Mouse (Mus musculus) liver, embryonic 14.5 days (tissue): ENCODE measurements at regions not wholly inside any gene's neighbourhood (a gene's known extent, or its start where the extent isn't known, plus 50 kb on each side); places are given as distances from the start of the nearest gene placed in this dataset.

Experiments used
- ATAC-seq: fragments of 200-750 bp; cut with Nextera tagmentation; 2 replicates; pipeline ENCODE4 v1.8.0; 2017; ENCODE audit warnings: moderate number of reproducible peaks, mild to moderate bottlenecking, moderate library complexity; ENCODE audit not compliant: insufficient read depth
- DNase-seq, 3 experiments: peaks; one replicate each; pipeline ENCODE4 v3.0.0-alpha.2; 2012 to 2013; ENCODE audit warnings: low read depth in 3 of 3, low spot score in 3 of 3
- H3K27ac ChIP-seq: fragments of 300-500 bp; sonication (generic); 2 replicates; pipeline ENCODE4 v1.5.1; 2014; ENCODE audit warnings: moderate library complexity, mild to moderate bottlenecking, control low read depth, inconsistent platforms
- H3K27me3 ChIP-seq: fragments of 300-500 bp; sonication (generic); 2 replicates; pipeline ENCODE4 v1.6.1; 2014; ENCODE audit warnings: mild to moderate bottlenecking, low read length, moderate library complexity; ENCODE audit not compliant: control insufficient read depth, insufficient read depth
- H3K36me3 ChIP-seq: fragments of 300-500 bp; sonication (generic); replicated peaks from 2 replicates; pipeline ENCODE4 v1.6.1; 2014; ENCODE audit warnings: low read depth; ENCODE audit not compliant: control insufficient read depth, insufficient read depth
- H3K4me1 ChIP-seq, 2 experiments: fragments of 200-500 bp in 1 of 2; fragments of 300-500 bp in 1 of 2; sonication (generic) in 1 of 2; replicated peaks; 2 replicates each; pipeline ENCODE4 v1.6.1; 2012 to 2014; ENCODE audit warnings: antibody characterized with exemption in 1 of 2, inconsistent platforms in 1 of 2, low read length in 1 of 2; ENCODE audit not compliant: control insufficient read depth in 2 of 2, insufficient read depth in 2 of 2
- H3K4me2 ChIP-seq: fragments of 300-500 bp; sonication (generic); 2 replicates; pipeline ENCODE4 v1.6.1; 2014; ENCODE audit warnings: low read depth, mild to moderate bottlenecking, control low read depth, moderate library complexity
- H3K4me3 ChIP-seq, 2 experiments: fragments of 200-500 bp in 1 of 2; fragments of 300-500 bp in 1 of 2; sonication (generic) in 1 of 2; 2 replicates each; pipeline ENCODE4 v1.5.1; 2012 to 2014; ENCODE audit warnings: low read depth in 2 of 2, low read length in 2 of 2, mild to moderate bottlenecking in 2 of 2, control low read depth in 1 of 2, inconsistent platforms in 1 of 2, moderate library complexity in 1 of 2; ENCODE audit not compliant: insufficient read depth in 1 of 2
- H3K9ac ChIP-seq: fragments of 300-500 bp; sonication (generic); replicated peaks from 2 replicates; pipeline ENCODE4 v1.6.1; 2014; ENCODE audit warnings: mild to moderate bottlenecking, control low read depth, moderate library complexity
- H3K9me3 ChIP-seq: fragments of 300-500 bp; sonication (generic); 2 replicates; pipeline ENCODE4 v1.6.1; 2016; ENCODE audit warnings: low read length, mixed read lengths; ENCODE audit not compliant: control insufficient read depth
- CTCF ChIP-seq: IDR thresholded peaks from 2 replicates; pipeline ENCODE4 v1.5.1; 2016; ENCODE audit warnings: antibody characterized with exemption, low read depth, control low read depth
- EP300 ChIP-seq: IDR thresholded peaks from 2 replicates; pipeline ENCODE4 v1.6.1; 2016; ENCODE audit warnings: antibody characterized with exemption, low read depth
- WGBS: fragments of 180-500 bp; shearing (Covaris S2); extraction: QIAGEN DNeasy Blood & Tissue Kit; methylation state at CpG from one replicate; pipeline ENCODE4 v1.1.7; 2014; ENCODE audit not compliant: insufficient replicate concordance; 5-methylcytosine and 5-hydroxymethylcytosine counted together

DNA sequence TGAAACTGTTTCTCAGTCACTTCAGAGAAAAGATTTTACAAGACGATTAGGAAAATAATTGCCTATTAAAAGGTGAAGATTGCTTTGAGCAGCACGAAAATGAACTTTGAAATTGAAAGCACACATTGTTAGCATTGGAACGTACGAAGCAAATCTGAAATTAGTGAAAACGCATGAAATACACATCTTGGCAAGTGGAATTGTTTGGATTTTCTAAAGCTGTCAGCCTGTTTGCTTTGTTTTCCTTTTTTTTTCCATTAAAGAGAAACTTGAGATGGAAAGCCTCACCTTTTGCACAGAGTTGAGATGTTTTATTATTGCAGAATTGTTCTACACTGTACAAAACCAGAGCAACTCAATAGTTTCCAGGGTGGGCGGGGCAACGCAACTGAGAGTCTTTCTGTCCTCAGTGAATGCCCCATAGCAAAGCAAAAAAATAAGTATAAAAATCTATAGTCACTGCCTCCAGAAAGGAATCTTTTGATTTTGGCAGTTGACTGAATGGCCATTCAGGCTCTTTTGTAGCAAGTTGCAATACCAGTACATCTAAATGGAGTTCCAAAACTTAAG lies 199.1 kb downstream of the Gm11146 start:
- no peak overlapping the region for H3K27ac ChIP-seq
- TF ChIP-seq EP300 (no peak), CTCF (no peak)
- no peak overlapping the region for H3K4me2 ChIP-seq
- H3K9ac ChIP-seq = no peak overlapping the region
- no peaks in the 10 kb centered on the region for H3K9me3 ChIP-seq
- WGBS = 66% methylated on average over 7 of the region's 7 CpGs
- H3K36me3 ChIP-seq = no peaks in the 10 kb centered on the region
- no peak overlapping the region for H3K4me3 ChIP-seq
- no peaks in the 10 kb centered on the region for H3K27me3 ChIP-seq
- ATAC-seq = no peak
- no peak for DNase-seq
- H3K4me1 ChIP-seq = peaks cover 0 to 5% of the 10 kb centered on the region in 2 experiments; a peak in 1 of 4 replicates

DNA sequence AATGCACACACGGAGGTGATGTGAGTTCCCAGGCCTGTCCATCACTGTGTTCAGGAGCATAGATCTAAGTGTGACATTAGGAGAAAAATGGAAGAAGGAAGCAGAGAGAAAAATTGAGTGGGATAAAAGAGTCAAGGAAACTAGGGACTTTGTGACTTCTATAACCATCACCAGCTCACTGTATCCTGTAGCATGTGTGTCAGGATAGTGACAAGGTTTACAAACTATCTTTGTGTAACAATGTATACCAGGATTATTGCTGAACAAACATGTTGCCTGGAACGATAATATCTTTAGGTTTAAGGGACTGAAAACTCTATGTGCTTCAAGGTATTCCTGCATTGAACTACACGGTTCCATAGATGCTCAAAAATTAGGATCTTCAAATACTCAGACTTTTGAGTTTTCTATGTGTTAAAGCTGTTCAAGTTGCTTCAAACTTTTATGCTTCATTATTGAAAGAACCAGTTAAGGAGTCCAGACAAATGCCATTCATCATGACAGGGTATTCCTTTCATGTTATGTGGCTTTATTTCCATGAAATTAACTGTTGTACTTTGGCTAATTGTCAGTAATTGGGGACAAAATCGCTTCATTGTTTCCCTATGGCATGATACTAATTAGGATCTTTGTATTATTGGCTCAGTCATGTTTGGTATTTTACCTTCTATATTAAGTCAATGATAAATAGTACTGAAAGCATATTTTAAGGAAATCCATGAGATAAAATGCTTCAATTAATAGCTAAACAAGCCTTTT lies 200.5 kb downstream of the Gm11146 start:
- Histone ChIP-seq H3K9ac (no peak overlapping the region), H3K27ac (no peak overlapping the region), H3K4me2 (no peak overlapping the region), H3K36me3 (no peaks in the 10 kb centered on the region), H3K9me3 (no peaks in the 10 kb centered on the region), H3K4me1 (peaks cover 0 to 5% of the 10 kb centered on the region in 2 experiments; a peak in 1 of 4 replicates), H3K27me3 (no peaks in the 10 kb centered on the region), H3K4me3 (no peak overlapping the region)
- ATAC-seq = no peak
- 45% methylated on average over 4 of the region's 4 CpGs for WGBS
- TF ChIP-seq CTCF (no peak), EP300 (no peak)
- DNase-seq = no peak

DNA sequence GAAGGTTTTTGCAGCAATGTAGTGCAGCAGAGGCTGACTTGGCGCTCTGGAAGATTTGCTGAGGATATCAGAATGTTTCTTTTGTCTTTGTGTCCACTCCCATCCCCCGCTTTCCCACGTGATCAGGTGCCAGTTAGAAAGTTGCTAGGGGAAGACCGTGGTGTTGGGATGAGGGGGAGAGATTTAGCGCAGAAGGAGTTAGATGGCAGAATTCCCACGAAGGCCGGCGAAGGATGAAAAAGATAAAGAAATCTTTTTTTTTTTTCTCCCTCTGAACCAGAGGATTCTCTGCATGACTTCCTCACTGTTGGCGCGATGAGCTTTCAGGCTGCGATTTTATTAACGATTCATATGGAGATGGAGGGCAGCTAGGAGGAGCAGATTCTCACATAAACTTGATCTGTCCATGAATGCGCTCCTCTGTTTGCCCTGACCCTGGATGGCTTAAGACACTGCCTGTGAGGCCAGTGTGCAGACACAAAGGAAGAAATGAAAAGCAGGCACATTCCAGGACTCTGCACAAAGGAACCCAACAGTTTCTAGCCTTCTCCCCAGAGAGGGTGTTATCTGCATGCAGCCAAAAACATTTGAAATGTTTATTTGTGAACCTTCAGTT lies 201.5 kb downstream of the Gm11146 start:
- Histone ChIP-seq H3K9ac (no peak overlapping the region), H3K4me1 (peaks cover 0 to 5% of the 10 kb centered on the region in 2 experiments; a peak in 1 of 4 replicates), H3K4me2 (peak overlapping the region; percentile 26), H3K27ac (no peak overlapping the region), H3K36me3 (no peaks in the 10 kb centered on the region), H3K9me3 (no peaks in the 10 kb centered on the region), H3K4me3 (no peak overlapping the region), H3K27me3 (no peaks in the 10 kb centered on the region)
- no peak for DNase-seq
- TF ChIP-seq EP300 (no peak), CTCF (no peak)
- no peak for ATAC-seq
- WGBS = 10% methylated on average over 13 of the region's 13 CpGs

DNA sequence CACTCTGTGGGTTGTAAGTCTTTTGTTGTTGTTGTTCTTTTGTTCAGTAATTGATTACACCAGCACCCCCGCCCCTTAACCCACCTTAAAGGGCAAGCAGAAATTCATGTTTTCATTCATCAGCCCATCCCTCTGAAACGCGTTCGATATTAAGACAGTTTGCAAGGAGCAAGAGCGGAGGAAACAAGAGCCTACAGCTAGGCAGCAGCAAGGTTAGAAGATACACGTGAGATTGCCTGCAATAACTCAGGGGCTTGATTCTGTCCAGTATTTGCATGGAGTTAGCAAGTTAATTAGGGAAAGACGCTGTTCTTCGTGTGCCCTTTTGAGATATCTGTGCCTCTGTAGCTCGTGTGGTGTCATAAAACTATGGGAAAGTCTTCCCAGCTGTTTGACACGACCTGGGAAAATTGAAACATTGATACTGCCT lies 202.0 kb downstream of the Gm11146 start:
- DNase-seq (no peak), ATAC-seq (no peak)
- Histone ChIP-seq H3K4me2 (peak overlapping the region; percentile 14), H3K4me1 (peaks cover 0 to 5% of the 10 kb centered on the region in 2 experiments; a peak in 1 of 4 replicates), H3K27me3 (no peaks in the 10 kb centered on the region), H3K36me3 (no peaks in the 10 kb centered on the region), H3K4me3 (no peak overlapping the region), H3K9me3 (no peaks in the 10 kb centered on the region), H3K9ac (no peak overlapping the region), H3K27ac (no peak overlapping the region)
- TF ChIP-seq CTCF = no peak
- TF ChIP-seq EP300 = no peak
- WGBS = 22% methylated on average over 10 of the region's 10 CpGs

DNA sequence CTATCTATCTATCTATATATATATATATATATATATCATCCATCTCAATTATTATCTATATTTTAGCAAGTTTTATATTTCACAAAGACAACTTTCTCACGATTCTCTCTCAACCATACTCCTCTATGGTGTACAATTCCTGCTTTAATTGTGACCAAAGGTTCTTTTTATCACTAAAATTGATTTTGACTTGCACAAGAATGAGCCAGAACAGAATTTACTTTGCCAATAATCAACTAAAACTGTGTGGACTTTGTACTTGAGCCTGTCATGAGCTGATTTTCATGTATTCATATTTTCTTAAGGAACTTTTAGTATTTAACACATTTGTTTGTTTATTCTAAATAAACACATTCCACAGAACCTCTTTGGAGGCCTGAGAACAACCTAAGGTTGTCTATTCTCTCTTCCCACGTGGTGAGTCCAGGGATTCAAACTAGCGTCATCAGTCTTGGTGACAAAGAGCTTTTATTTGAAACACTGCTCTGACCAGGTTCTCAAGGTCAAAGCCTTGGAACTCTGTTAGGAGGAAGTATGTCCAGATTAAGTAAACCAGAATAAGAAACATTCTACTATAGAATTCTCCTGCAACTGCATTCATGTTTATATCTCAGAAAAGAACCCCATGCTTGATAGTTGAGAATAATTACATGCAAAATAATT lies 207.7 kb downstream of the Gm11146 start:
- no peaks in the 10 kb centered on the region for H3K36me3 ChIP-seq
- no peak overlapping the region for H3K4me2 ChIP-seq
- no peak overlapping the region for H3K9ac ChIP-seq
- ATAC-seq (no peak), DNase-seq (no peak)
- no peak overlapping the region for H3K4me3 ChIP-seq
- H3K9me3 ChIP-seq = no peaks in the 10 kb centered on the region
- no peak for TF ChIP-seq CTCF
- no peak for TF ChIP-seq EP300
- H3K4me1 ChIP-seq = peaks cover 0 to 2% of the 10 kb centered on the region in 2 experiments; a peak in 2 of 4 replicates
- 44% methylated on average over 3 of the region's 3 CpGs for WGBS
- H3K27me3 ChIP-seq = no peaks in the 10 kb centered on the region
- H3K27ac ChIP-seq = no peak overlapping the region
